Mouse (Mus musculus): ENCODE results near the gene Atf6. TPM values are rescaled to one million over a fixed set of nuclear protein-coding genes. Genes with fewer than 3 reads are reported as not detected.

The Atf6 gene
- polyA plus RNA-seq, 1 experiment from 2014 or later = 11.9 TPM

- H3K9ac ChIP-seq (ENCODE audit: low read length) = no peak overlapping the region
- H3K4me2 ChIP-seq (ENCODE audit: low read depth) = no peak overlapping the region
- H3K4me1 ChIP-seq (ENCODE audit: control insufficient read depth, insufficient read depth, low read length) = no peaks in the 10 kb centered on the region
- peak; percentile 28 for DNase-seq (ENCODE audit: low spot score)
- no peak overlapping the region for H3K4me3 ChIP-seq (ENCODE audit: low read depth, low read length)
- H3K9me3 ChIP-seq (ENCODE audit: control insufficient read depth, low read length) = no peaks in the 10 kb centered on the region
- no peaks in the 10 kb centered on the region for H3K27me3 ChIP-seq (ENCODE audit: control insufficient read depth, insufficient read depth, low read length)
- no peaks in the 10 kb centered on the region for H3K36me3 ChIP-seq (ENCODE audit: control insufficient read depth, insufficient read depth, low read length)
- ATAC-seq (ENCODE audit: insufficient read depth, low FRiP score, low TSS enrichment) = no peak
- no peak overlapping the region for H3K27ac ChIP-seq (ENCODE audit: low read depth, low read length)
Observed at GRCm38 (mm10) chr1:170839685-170840084, 27.9 kb downstream of the Atf6 start.

DNA sequence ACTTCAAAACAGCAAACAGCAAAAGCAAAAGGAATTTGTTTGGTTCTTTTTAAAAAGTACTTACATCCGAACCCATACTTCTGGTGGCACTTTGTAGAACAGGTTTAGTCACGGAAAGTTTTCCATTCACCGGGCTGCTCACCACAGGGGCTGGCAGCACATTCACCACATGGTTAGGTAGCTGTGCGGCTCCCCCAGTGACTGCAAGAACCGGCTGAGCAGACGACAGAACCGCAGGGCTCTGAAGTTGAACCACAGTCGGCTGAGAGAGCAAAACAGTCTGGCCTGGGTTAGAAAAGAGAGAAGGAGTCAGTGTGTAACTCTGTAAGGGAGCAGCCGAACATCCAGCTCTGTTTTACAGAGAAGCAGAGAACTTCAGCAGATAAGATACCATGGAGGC lies 32.8 kb downstream of the Atf6 start:
- Histone ChIP-seq H3K27ac (ENCODE audit: low read depth, low read length) (no peak overlapping the region), H3K4me3 (ENCODE audit: low read depth, low read length) (no peak overlapping the region), H3K9me3 (ENCODE audit: control insufficient read depth, low read length) (no peaks in the 10 kb centered on the region), H3K4me2 (ENCODE audit: low read depth) (no peak overlapping the region), H3K9ac (ENCODE audit: low read length) (no peak overlapping the region), H3K36me3 (ENCODE audit: control insufficient read depth, insufficient read depth, low read length) (no peaks in the 10 kb centered on the region), H3K27me3 (ENCODE audit: control insufficient read depth, insufficient read depth, low read length) (no peaks in the 10 kb centered on the region), H3K4me1 (ENCODE audit: control insufficient read depth, insufficient read depth, low read length) (no peaks in the 10 kb centered on the region)
- DNase-seq (ENCODE audit: low spot score) (no peak), ATAC-seq (ENCODE audit: insufficient read depth, low FRiP score, low TSS enrichment) (no peak)
- WGBS = 81% methylated on average over 9 of the region's 9 CpGs

DNA sequence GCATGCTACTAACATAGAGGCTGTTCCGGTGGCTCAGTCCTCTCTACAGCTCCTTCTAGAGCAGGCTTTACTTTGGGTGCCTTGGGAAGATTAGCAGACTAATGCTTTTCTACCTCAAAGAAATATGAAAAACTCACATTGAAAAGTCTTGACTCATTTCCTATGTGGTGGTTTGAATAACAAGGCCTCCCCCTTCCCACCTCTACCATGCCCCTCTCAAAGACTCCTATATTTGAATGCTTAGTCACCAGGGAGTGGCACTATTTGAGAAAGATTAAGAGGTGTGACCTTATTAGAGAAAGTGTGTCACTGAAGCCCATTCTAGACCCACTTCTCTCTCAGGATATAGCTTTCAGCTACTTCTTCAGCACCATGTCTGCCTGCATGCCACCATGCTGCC lies 37.8 kb downstream of the Atf6 start:
- ATAC-seq (ENCODE audit: insufficient read depth, low FRiP score, low TSS enrichment) (no peak), DNase-seq (ENCODE audit: low spot score) (no peak)
- no peak overlapping the region for H3K27ac ChIP-seq (ENCODE audit: low read depth, low read length)
- H3K4me3 ChIP-seq (ENCODE audit: low read depth, low read length) = no peak overlapping the region
- 95% methylated on average over 1 of the region's 1 CpGs for WGBS
- no peaks in the 10 kb centered on the region for H3K27me3 ChIP-seq (ENCODE audit: control insufficient read depth, insufficient read depth, low read length)
- H3K9me3 ChIP-seq (ENCODE audit: control insufficient read depth, low read length) = no peaks in the 10 kb centered on the region
- no peak overlapping the region for H3K4me2 ChIP-seq (ENCODE audit: low read depth)
- H3K9ac ChIP-seq (ENCODE audit: low read length) = no peak overlapping the region
- H3K36me3 ChIP-seq (ENCODE audit: control insufficient read depth, insufficient read depth, low read length) = no peaks in the 10 kb centered on the region
- H3K4me1 ChIP-seq (ENCODE audit: control insufficient read depth, insufficient read depth, low read length) = no peaks in the 10 kb centered on the region

- no peak overlapping the region for H3K4me2 ChIP-seq (ENCODE audit: low read depth)
- no peaks in the 10 kb centered on the region for H3K9me3 ChIP-seq (ENCODE audit: control insufficient read depth, low read length)
- no peak for ATAC-seq (ENCODE audit: insufficient read depth, low FRiP score, low TSS enrichment)
- no peaks in the 10 kb centered on the region for H3K4me1 ChIP-seq (ENCODE audit: control insufficient read depth, insufficient read depth, low read length)
- H3K36me3 ChIP-seq (ENCODE audit: control insufficient read depth, insufficient read depth, low read length) = no peaks in the 10 kb centered on the region
- no peak for DNase-seq (ENCODE audit: low spot score)
- no peaks in the 10 kb centered on the region for H3K27me3 ChIP-seq (ENCODE audit: control insufficient read depth, insufficient read depth, low read length)
- WGBS = 94% methylated on average over 6 of the region's 6 CpGs
- no peak overlapping the region for H3K4me3 ChIP-seq (ENCODE audit: low read depth, low read length)
- no peak overlapping the region for H3K9ac ChIP-seq (ENCODE audit: low read length)
- no peak overlapping the region for H3K27ac ChIP-seq (ENCODE audit: low read depth, low read length)
Observed at GRCm38 (mm10) chr1:170829344-170829743, 38.2 kb downstream of the Atf6 start.

DNA sequence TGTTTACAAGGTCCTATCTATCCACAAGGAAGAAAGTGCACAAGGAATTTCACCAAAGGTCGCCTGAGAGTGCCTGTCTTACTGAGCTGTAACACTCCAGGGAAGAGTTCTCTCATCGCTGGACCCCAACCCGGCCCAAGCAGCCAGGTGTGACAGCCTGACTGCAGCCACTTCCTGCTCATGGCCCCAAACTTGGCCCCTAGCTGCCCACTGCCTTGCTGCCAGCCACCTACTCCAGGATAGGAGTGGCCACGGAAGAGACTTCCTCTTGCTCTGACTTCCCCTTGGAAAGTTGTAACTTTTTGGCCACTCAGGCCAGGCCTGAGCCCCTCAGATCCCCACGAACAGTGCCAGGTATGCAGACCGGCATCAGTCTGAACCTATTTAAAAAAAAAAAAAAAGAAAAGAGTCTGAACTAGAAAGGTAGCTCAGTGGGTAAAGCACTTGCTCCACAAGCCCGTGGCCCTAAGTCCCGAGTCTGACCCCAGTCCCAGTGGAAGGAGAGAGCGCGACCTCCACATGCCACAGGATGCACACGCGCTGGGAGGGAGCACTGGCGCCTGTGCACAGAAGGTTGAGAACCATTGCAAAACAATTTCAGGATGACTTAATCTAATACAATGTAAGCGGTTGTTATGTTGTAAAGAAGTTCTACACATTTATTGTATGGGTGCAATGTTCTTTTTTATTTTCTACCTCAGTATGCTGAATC lies 47.3 kb downstream of the Atf6 start:
- no peak for ATAC-seq (ENCODE audit: insufficient read depth, low FRiP score, low TSS enrichment)
- whole genome bisulfite sequencing = 84% methylated on average over 14 of the region's 14 CpGs
- Histone ChIP-seq H3K27ac (ENCODE audit: low read depth, low read length) (no peak overlapping the region), H3K27me3 (ENCODE audit: control insufficient read depth, insufficient read depth, low read length) (no peaks in the 10 kb centered on the region), H3K4me3 (ENCODE audit: low read depth, low read length) (no peak overlapping the region), H3K4me1 (ENCODE audit: control insufficient read depth, insufficient read depth, low read length) (no peaks in the 10 kb centered on the region), H3K9ac (ENCODE audit: low read length) (no peak overlapping the region), H3K36me3 (ENCODE audit: control insufficient read depth, insufficient read depth, low read length) (no peaks in the 10 kb centered on the region), H3K4me2 (ENCODE audit: low read depth) (no peak overlapping the region), H3K9me3 (ENCODE audit: control insufficient read depth, low read length) (no peaks in the 10 kb centered on the region)
- no peak for DNase-seq (ENCODE audit: low spot score)

DNA sequence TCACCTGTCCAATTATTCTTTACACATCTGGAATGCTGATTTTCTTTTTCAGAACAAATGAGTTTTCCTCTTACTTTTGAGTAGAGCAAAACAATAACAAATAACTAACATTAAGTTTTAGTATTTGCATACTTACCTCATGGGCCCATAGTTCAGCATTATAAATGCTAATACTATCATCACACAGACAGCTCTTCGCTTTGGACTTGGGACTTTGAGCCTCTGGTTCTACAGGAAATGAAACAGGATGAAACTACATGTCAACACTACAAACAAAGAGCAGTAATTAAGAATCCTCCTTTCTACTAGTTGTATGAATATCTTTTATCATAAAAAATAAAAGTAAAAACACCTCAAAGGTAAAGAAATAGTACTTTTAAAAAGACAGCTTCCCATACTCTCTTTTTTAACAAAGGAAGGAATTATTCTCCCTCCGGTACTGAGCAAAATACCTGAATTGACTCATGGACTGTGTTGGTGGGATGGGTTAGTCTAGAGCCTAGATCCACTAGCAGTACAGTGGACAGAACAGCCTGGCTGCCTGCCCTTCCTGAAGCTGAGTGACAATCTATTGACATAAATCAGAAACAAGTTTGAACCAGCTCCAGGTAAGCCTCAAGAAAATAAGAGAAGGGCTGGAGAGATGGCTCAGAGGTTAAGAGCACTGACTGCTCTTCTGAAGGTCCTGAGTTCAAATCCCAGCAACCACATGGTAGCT lies 52.1 kb downstream of the Atf6 start:
- Histone ChIP-seq H3K4me2 (ENCODE audit: low read depth) (no peak overlapping the region), H3K9ac (ENCODE audit: low read length) (no peak overlapping the region)

GRCm38 (mm10) chr1:170812822-170813221 lies 54.7 kb downstream of the Atf6 start:
- H3K9ac ChIP-seq (ENCODE audit: low read length) = no peak overlapping the region

More for the DNA sequence above, 52.1 kb downstream of the Atf6 start:
- ATAC-seq (ENCODE audit: insufficient read depth, low FRiP score, low TSS enrichment) (no peak), DNase-seq (ENCODE audit: low spot score) (no peak)
- 97% methylated on average over 2 of the region's 2 CpGs for whole genome bisulfite sequencing
- Histone ChIP-seq H3K4me3 (ENCODE audit: low read depth, low read length) (no peak overlapping the region), H3K9me3 (ENCODE audit: control insufficient read depth, low read length) (no peaks in the 10 kb centered on the region), H3K4me1 (ENCODE audit: control insufficient read depth, insufficient read depth, low read length) (no peaks in the 10 kb centered on the region), H3K27ac (ENCODE audit: low read depth, low read length) (no peak overlapping the region), H3K27me3 (ENCODE audit: control insufficient read depth, insufficient read depth, low read length) (no peaks in the 10 kb centered on the region), H3K36me3 (ENCODE audit: control insufficient read depth, insufficient read depth, low read length) (no peaks in the 10 kb centered on the region)

GRCm38 (mm10) chr1:170807600-170808270 lies 59.8 kb downstream of the Atf6 start:
- DNase-seq (ENCODE audit: low spot score) = no peak
- Histone ChIP-seq H3K4me2 (ENCODE audit: low read depth) (no peak overlapping the region), H3K4me3 (ENCODE audit: low read depth, low read length) (no peak overlapping the region), H3K36me3 (ENCODE audit: control insufficient read depth, insufficient read depth, low read length) (no peaks in the 10 kb centered on the region), H3K9me3 (ENCODE audit: control insufficient read depth, low read length) (no peaks in the 10 kb centered on the region), H3K27me3 (ENCODE audit: control insufficient read depth, insufficient read depth, low read length) (no peaks in the 10 kb centered on the region), H3K9ac (ENCODE audit: low read length) (no peak overlapping the region), H3K27ac (ENCODE audit: low read depth, low read length) (no peak overlapping the region), H3K4me1 (ENCODE audit: control insufficient read depth, insufficient read depth, low read length) (no peaks in the 10 kb centered on the region)
- ATAC-seq (ENCODE audit: insufficient read depth, low FRiP score, low TSS enrichment) = no peak
- 97% methylated on average over 2 of the region's 2 CpGs for WGBS

More at GRCm38 (mm10) chr1:170812822-170813221, 54.7 kb downstream of the Atf6 start:
- no peak overlapping the region for H3K27ac ChIP-seq (ENCODE audit: low read depth, low read length)
- 82% methylated on average over 5 of the region's 5 CpGs for WGBS
- H3K9me3 ChIP-seq (ENCODE audit: control insufficient read depth, low read length) = no peaks in the 10 kb centered on the region
- DNase-seq (ENCODE audit: low spot score) (no peak), ATAC-seq (ENCODE audit: insufficient read depth, low FRiP score, low TSS enrichment) (no peak)
- no peaks in the 10 kb centered on the region for H3K4me1 ChIP-seq (ENCODE audit: control insufficient read depth, insufficient read depth, low read length)
- H3K27me3 ChIP-seq (ENCODE audit: control insufficient read depth, insufficient read depth, low read length) = no peaks in the 10 kb centered on the region
- no peak overlapping the region for H3K4me3 ChIP-seq (ENCODE audit: low read depth, low read length)
- H3K4me2 ChIP-seq (ENCODE audit: low read depth) = no peak overlapping the region
- H3K36me3 ChIP-seq (ENCODE audit: control insufficient read depth, insufficient read depth, low read length) = no peaks in the 10 kb centered on the region

Data from neural tube, embryonic 11.5 days (tissue).